Mouse (Mus musculus): ENCODE data around the gene Pkd1. TPM values are rescaled to one million over a fixed set of nuclear protein-coding genes. Genes with fewer than 3 reads are reported as not detected.

The Pkd1 gene
- total and polyA plus RNA-seq, 3 experiments = 2.8 to 13.4 (median 8.3) TPM

- H3K79me2 ChIP-seq (replicated peaks; ENCODE audit: control insufficient read depth, extremely low read depth, insufficient read depth, poor library complexity, severe bottlenecking) = no peaks in the 10 kb centered on the region
- no peak for DNase-seq (ENCODE audit: extremely low read depth)
- H3K4me2 ChIP-seq (ENCODE audit: insufficient read depth, low read depth, poor library complexity, severe bottlenecking) = no peak overlapping the region
- H3K27me3 ChIP-seq (replicated peaks) = no peaks in the 10 kb centered on the region
- dilution Hi-C loops (cut with MboI; ENCODE audit: extremely low pct_ligation_motif_present, extremely low pct_unique_long_range_greater_than_20kb, low sequenced_read_pairs) (no loop called here), in situ Hi-C loops (cut with MboI; ENCODE audit: low pct_ligation_motif_present, low pct_unique_long_range_greater_than_20kb, low sequenced_read_pairs) (no loop called here)
- peaks cover 50 to 66% of the 10 kb centered on the region in 2 experiments for H3K36me3 ChIP-seq (replicated peaks in 1 of 2; ENCODE audit: control insufficient read depth in 1 of 2, insufficient read depth in 1 of 2, low read length in 1 of 2)
- no peak overlapping the region for H3K4me3 ChIP-seq (replicated peaks in 1 of 3; ENCODE audit: low read depth in 2 of 3, low read length in 2 of 3, poor library complexity in 1 of 3)
- no peak overlapping the region for H3K27ac ChIP-seq (ENCODE audit: insufficient read depth, low read depth)
- no peaks in the 10 kb centered on the region for H3K9me3 ChIP-seq (replicated peaks; ENCODE audit: low read length)
- peaks cover 6 to 77% of the 10 kb centered on the region in 2 experiments for H3K4me1 ChIP-seq (ENCODE audit: control insufficient read depth in 1 of 2, insufficient read depth in 2 of 2)
- no peak overlapping the region for H3K9ac ChIP-seq (ENCODE audit: insufficient read depth, low read depth)
- TF ChIP-seq MAZ (IDR thresholded peaks at IDR 0.05; ENCODE audit: low read depth, low read length) = no peak
- TF ChIP-seq ZMIZ1 (IDR thresholded peaks at IDR 0.05; ENCODE audit: low read depth, low read length) = no peak
- no peak for TF ChIP-seq CHD1 (IDR thresholded peaks at IDR 0.05; ENCODE audit: low read depth, low read length)
- TF ChIP-seq CTCF (conservative IDR thresholded peaks at IDR 0.05 in 1 of 2, IDR thresholded peaks at IDR 0.05 in 1 of 2; ENCODE audit: low read depth in 2 of 2, low read length in 2 of 2) = no peak
- TF ChIP-seq CHD2 (IDR thresholded peaks at IDR 0.05; ENCODE audit: low read length) = no peak
These were observed 30.7 kb downstream of the Pkd1 start for GRCm38 (mm10) chr17:24580287-24580686.

GRCm38 (mm10) chr17:24583599-24584460 is 34.2 kb downstream of the Pkd1 start:
- H3K4me3 ChIP-seq (replicated peaks in 1 of 3; ENCODE audit: low read depth in 2 of 3, low read length in 2 of 3, poor library complexity in 1 of 3) = no peak overlapping the region
- no peaks in the 10 kb centered on the region for H3K27me3 ChIP-seq (replicated peaks)
- in situ Hi-C loops (cut with MboI; ENCODE audit: low pct_ligation_motif_present, low pct_unique_long_range_greater_than_20kb, low sequenced_read_pairs) = no loop called here
- H3K9me3 ChIP-seq (replicated peaks; ENCODE audit: low read length) = no peaks in the 10 kb centered on the region
- dilution Hi-C loops (cut with MboI; ENCODE audit: extremely low pct_ligation_motif_present, extremely low pct_unique_long_range_greater_than_20kb, low sequenced_read_pairs) = no loop called here
- H3K9ac ChIP-seq (ENCODE audit: insufficient read depth, low read depth) = no peak overlapping the region
- DNase-seq (ENCODE audit: extremely low read depth) = peak; percentile 83
- TF ChIP-seq MEF2A (IDR thresholded peaks at IDR 0.05; ENCODE audit: borderline replicate concordance, low read depth, low read length) (peak; percentile 42), ZNF384 (IDR thresholded peaks at IDR 0.05; ENCODE audit: low read depth, low read length) (peak; percentile 63), RCOR1 (conservative IDR thresholded peaks at IDR 0.05; ENCODE audit: low read depth, low read length) (no peak), USF1 (IDR thresholded peaks at IDR 0.05; ENCODE audit: low read depth, low read length) (no peak), MAZ (IDR thresholded peaks at IDR 0.05; ENCODE audit: low read depth, low read length) (peak; percentile 90), TCF12 (IDR thresholded peaks at IDR 0.05; ENCODE audit: low read depth, low read length) (0 out of 2 replicates have a peak, but pooled peaks have one; percentile 40), MAX (IDR thresholded peaks at IDR 0.05; ENCODE audit: low read length) (peak; percentile 41; the same call in 1 of the 2 replicates), IRF4 (IDR thresholded peaks at IDR 0.05; ENCODE audit: low read depth, low read length) (peak; percentile 96), RAD21 (IDR thresholded peaks at IDR 0.05; ENCODE audit: low read depth, low read length) (no peak), EP300 (IDR thresholded peaks at IDR 0.05; ENCODE audit: low read length) (peak; percentile 79), CHD1 (IDR thresholded peaks at IDR 0.05; ENCODE audit: low read depth, low read length) (no peak; the same call in 1 of the 2 replicates), POLR2A (IDR thresholded peaks at IDR 0.05; ENCODE audit: low read depth, low read length) (0 out of 2 replicates have a peak, but pooled peaks have one; percentile 30), CHD2 (IDR thresholded peaks at IDR 0.05; ENCODE audit: low read length) (peak; percentile 45; the same call in 1 of the 2 replicates), JUND (conservative IDR thresholded peaks at IDR 0.05; ENCODE audit: low read depth, low read length) (no peak), MYC (IDR thresholded peaks at IDR 0.05; ENCODE audit: low read depth, low read length) (peak; percentile 44; the same call in 1 of the 2 replicates)
- H3K4me2 ChIP-seq (ENCODE audit: insufficient read depth, low read depth, poor library complexity, severe bottlenecking) = no peak overlapping the region
- H3K79me2 ChIP-seq (replicated peaks; ENCODE audit: control insufficient read depth, extremely low read depth, insufficient read depth, poor library complexity, severe bottlenecking) = no peaks in the 10 kb centered on the region
- peaks cover 3 to 87% of the 10 kb centered on the region in 2 experiments for H3K4me1 ChIP-seq (ENCODE audit: control insufficient read depth in 1 of 2, insufficient read depth in 2 of 2)
- H3K36me3 ChIP-seq (replicated peaks in 1 of 2; ENCODE audit: control insufficient read depth in 1 of 2, insufficient read depth in 1 of 2, low read length in 1 of 2) = peaks cover 52 to 63% of the 10 kb centered on the region in 2 experiments
- H3K27ac ChIP-seq (ENCODE audit: insufficient read depth, low read depth) = peak overlapping the region; percentile 32; the same call in 1 of the 2 replicates
